Mouse (Mus musculus): ENCODE measurements around the gene Rpl24.

Gene Rpl24

DNA sequence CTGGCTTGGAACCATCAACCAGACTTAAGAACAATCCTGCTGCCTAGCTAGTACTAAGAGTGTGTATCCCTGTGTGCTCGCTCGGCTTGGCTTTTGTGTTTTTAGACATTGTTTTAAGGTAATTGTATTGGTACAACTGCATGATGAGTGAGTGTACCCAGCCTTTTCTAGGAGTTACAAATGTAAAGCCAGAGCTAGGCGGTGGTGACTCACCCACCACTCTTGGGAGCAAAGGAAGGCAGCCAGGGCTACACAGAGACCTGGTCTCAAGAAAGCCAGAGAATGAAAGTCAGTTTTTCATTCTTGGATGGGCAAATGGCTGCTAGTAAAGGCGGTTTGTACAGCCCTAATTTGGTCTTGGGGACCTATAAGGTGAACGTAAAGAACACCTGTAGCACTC, 4.3 kb downstream of the Rpl24 start:
- in situ Hi-C loops (cut with MboI, MseI): loop anchor here (5.0 kb wide), 1 partner anchor 38 kb away; the partner anchor contains the start of gene Cep97

- in situ Hi-C loops (cut with MboI, MseI): loop anchor here (5.0 kb wide), 1 partner anchor 40 kb away; the partner anchor contains the start of gene Cep97
These were observed 5.9 kb downstream of the Rpl24 start for GRCm38 (mm10) chr16:55971735-55972615.

DNA sequence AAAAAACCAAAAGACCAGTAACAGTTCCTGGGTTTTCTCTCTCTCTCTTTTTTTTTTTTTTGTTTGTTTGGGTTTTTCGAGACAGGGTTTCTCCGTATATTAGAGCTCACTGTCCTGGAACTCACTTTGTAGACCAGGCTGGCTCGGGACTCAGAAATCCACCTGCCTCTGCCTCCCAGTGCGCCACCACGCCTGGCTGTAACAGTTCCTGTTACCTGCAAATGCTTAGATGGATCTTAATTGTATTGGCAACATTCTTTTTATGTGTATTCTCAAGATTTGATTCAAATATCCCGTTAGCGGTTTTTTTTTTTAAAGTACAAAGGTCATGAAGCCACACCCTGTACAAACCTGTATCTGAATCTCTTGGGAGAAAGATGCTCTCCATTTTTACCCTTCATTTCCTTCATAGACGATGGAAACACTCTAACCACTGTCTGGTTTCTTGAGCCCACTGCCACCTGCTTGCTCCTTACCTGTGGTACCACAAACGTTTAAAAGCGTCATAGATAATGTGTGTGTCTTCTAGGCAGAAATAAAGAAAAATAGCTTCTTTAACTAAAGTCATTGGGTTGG, 6.6 kb downstream of the Rpl24 start:
- in situ Hi-C loops (cut with MboI, MseI): loop anchor here (5.0 kb wide), 1 partner anchor 40 kb away; the partner anchor contains the start of gene Cep97

GRCm38 (mm10) chr16:55973431-55974255, 7.6 kb downstream of the Rpl24 start, which contains the start of gene Zbtb11:
Gene Zbtb11 (plus strand): TSS chr16:55973883.
- in situ Hi-C loops (cut with MboI, MseI): loop anchor here (5.0 kb wide), 1 partner anchor 41 kb away; the partner anchor contains the start of gene Cep97

- in situ Hi-C loops (cut with MboI, MseI): loop anchor here (5.0 kb wide), 1 partner anchor 42 kb away; the partner anchor contains the start of gene Cep97
These were observed 8.3 kb downstream of the Rpl24 start for GRCm38 (mm10) chr16:55974256-55974902.

DNA sequence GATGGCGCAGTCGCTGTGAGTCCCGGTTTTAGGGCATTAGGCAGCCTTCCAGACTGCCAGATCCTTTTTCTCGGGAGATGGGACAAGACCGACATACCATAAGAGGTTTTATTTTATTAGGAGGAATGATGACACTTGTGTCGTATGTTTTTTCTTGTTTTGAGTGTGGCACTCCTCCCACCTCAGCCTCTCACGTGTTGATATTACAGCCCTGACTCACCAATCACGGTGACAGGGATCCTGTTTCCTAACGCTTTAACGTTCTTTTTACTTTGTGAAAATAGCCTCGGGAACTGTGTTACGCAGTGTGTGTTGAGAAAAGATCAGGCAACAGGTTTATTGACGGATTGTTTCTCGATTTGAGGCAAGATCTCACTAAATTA, 8.8 kb downstream of the Rpl24 start:
- in situ Hi-C loops (cut with MboI, MseI): loop anchor here (5.0 kb wide), 2 partner anchors 43 to 83 kb away; partner anchors contain the start of gene Cep97

DNA sequence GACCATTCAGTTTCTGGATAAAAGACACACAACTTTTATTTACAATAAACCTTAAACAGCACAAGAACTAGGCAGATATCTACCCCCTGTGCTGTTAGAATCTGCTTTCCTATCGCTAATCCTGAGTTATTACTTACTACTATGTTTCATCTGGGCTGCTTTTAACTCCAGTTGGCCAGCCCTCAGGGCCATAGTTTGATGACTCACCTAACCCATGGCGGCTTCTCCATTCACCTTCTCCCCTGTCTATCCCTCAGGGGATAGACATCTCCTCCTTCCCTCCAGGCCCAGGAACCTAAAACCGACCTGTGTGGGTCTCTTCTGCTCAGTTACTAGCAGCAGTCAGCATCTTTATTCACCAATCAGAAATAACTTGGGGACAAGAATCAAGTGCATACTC, 19.9 kb downstream of the Rpl24 start:
- in situ Hi-C loops (cut with MboI, MseI): no loop called here

GRCm38 (mm10) chr16:55990311-55990710, 24.2 kb downstream of the Rpl24 start:
- in situ Hi-C loops (cut with MboI, MseI): no loop called here

- in situ Hi-C loops (cut with MboI, MseI): no loop called here
These were observed 28.2 kb downstream of the Rpl24 start for GRCm38 (mm10) chr16:55994235-55994634.

GRCm38 (mm10) chr16:56006798-56007197, 40.7 kb downstream of the Rpl24 start:
- in situ Hi-C loops (cut with MboI, MseI): no loop called here

DNA sequence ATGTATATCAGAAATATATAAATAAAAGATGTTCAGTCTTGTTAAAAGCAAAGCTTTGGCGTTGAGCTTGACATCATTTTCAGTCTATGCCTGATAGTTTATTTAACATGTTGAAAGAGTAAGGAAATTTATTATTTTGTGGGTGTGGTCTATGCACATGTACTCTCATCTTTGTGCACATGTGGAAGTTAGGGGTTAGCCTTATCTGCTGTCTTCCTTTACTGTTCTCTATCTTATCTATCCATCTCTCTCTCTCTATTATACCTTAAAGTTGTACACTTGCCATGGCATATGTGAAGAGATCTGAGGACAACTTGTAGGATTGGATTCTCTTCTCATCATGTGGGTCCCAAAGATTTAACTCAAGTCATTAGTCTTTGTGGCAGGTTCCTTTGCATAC, 42.8 kb downstream of the Rpl24 start:
- in situ Hi-C loops (cut with MboI, MseI): no loop called here

- in situ Hi-C loops (cut with MboI, MseI): no loop called here
These were observed 47.0 kb downstream of the Rpl24 start for GRCm38 (mm10) chr16:56012789-56013743.

DNA sequence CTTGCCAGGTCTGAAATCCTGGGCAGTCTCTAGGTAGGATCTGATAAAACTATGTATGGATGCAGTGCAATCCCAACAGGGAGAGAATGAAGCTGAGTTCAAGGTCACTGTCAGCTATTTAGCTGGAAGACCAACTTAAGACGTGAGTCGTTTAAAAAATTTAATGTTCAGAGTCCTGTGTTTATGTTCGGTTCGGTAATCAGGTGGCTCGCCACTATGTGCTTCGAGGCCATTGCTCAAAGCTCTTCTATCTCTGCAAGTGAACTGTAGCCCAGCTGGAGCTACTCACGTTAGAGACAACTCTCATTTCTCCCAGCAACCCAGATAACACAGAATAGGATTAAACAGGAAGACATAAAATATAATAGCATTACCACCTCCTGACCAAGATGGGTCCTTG, 48.0 kb downstream of the Rpl24 start:
- in situ Hi-C loops (cut with MboI, MseI): no loop called here

GRCm38 (mm10) chr16:56019660-56020059, 53.6 kb downstream of the Rpl24 start:
- in situ Hi-C loops (cut with MboI, MseI): no loop called here

All from regulatory T cell (primary cell).